Mouse (Mus musculus): ENCODE measurements around the gene Whrn. TPM values are rescaled to one million over a fixed set of nuclear protein-coding genes. Genes with fewer than 3 reads are reported as not detected.

Gene Whrn
- total and polyA plus RNA-seq, 2 experiments from 2014 or later, result 1.7 to 5.5 TPM

GRCm38 (mm10) chr4:63537602-63538001 lies 41.8 kb upstream of the Whrn start:
- 91% methylated on average over 4 of the region's 4 CpGs for WGBS
- TF ChIP-seq EP300 (IDR thresholded peaks at IDR 0.05; ENCODE audit: low read depth), result no peak
- TF ChIP-seq CTCF (IDR thresholded peaks at IDR 0.05; ENCODE audit: low read depth), result no peak
- peaks cover 8% of the 10 kb centered on the region; the same call in 1 of the 2 replicates for H3K4me1 ChIP-seq (ENCODE audit: control insufficient read depth, insufficient read depth)

GRCm38 (mm10) chr4:63530409-63530808 lies 34.6 kb upstream of the Whrn start:
- peaks cover 9% of the 10 kb centered on the region; the same call in 1 of the 2 replicates for H3K4me1 ChIP-seq (ENCODE audit: control insufficient read depth, insufficient read depth)
- no peaks in the 10 kb centered on the region for H3K36me3 ChIP-seq (replicated peaks; ENCODE audit: control insufficient read depth, insufficient read depth, low read length)
- TF ChIP-seq EP300 (IDR thresholded peaks at IDR 0.05; ENCODE audit: low read depth) (no peak), CTCF (IDR thresholded peaks at IDR 0.05; ENCODE audit: low read depth) (no peak)
- H3K4me2 ChIP-seq (ENCODE audit: low read depth, low read length), result no peak overlapping the region
- 76% methylated on average over 7 of the region's 7 CpGs for WGBS
- H3K27me3 ChIP-seq (ENCODE audit: control insufficient read depth, insufficient read depth, low read length), result peaks cover 4% of the 10 kb centered on the region; the same call in 1 of the 2 replicates
- no peak overlapping the region for H3K27ac ChIP-seq (ENCODE audit: low read depth)
- no peaks in the 10 kb centered on the region for H3K9me3 ChIP-seq (replicated peaks; ENCODE audit: control insufficient read depth, low read length)
- H3K4me3 ChIP-seq (ENCODE audit: low read depth, low read length), result no peak overlapping the region
- no peak for ATAC-seq (ENCODE audit: insufficient read depth, low read depth)
- DNase-seq (ENCODE audit: low spot score), result no peak
- H3K9ac ChIP-seq (replicated peaks; ENCODE audit: low read depth, low read length), result no peak overlapping the region

More at GRCm38 (mm10) chr4:63537602-63538001, 41.8 kb upstream of the Whrn start:
- DNase-seq (ENCODE audit: low spot score), result no peak
- Histone ChIP-seq H3K4me2 (ENCODE audit: low read depth, low read length) (no peak overlapping the region), H3K9me3 (replicated peaks; ENCODE audit: control insufficient read depth, low read length) (no peaks in the 10 kb centered on the region), H3K4me3 (ENCODE audit: low read depth, low read length) (no peak overlapping the region), H3K36me3 (replicated peaks; ENCODE audit: control insufficient read depth, insufficient read depth, low read length) (no peaks in the 10 kb centered on the region), H3K27me3 (ENCODE audit: control insufficient read depth, insufficient read depth, low read length) (peaks cover 4% of the 10 kb centered on the region; the same call in 1 of the 2 replicates), H3K27ac (ENCODE audit: low read depth) (no peak overlapping the region), H3K9ac (replicated peaks; ENCODE audit: low read depth, low read length) (no peak overlapping the region)
- no peak for ATAC-seq (ENCODE audit: insufficient read depth, low read depth)

GRCm38 (mm10) chr4:63528946-63529345 lies 33.2 kb upstream of the Whrn start:
- TF ChIP-seq EP300 (IDR thresholded peaks at IDR 0.05; ENCODE audit: low read depth) (no peak), CTCF (IDR thresholded peaks at IDR 0.05; ENCODE audit: low read depth) (no peak)
- Histone ChIP-seq H3K27me3 (ENCODE audit: control insufficient read depth, insufficient read depth, low read length) (no peaks in the 10 kb centered on the region), H3K36me3 (replicated peaks; ENCODE audit: control insufficient read depth, insufficient read depth, low read length) (no peaks in the 10 kb centered on the region), H3K4me3 (ENCODE audit: low read depth, low read length) (no peak overlapping the region), H3K9ac (replicated peaks; ENCODE audit: low read depth, low read length) (no peak overlapping the region), H3K4me1 (ENCODE audit: control insufficient read depth, insufficient read depth) (peaks cover 9% of the 10 kb centered on the region; the same call in 1 of the 2 replicates), H3K27ac (ENCODE audit: low read depth) (no peak overlapping the region), H3K9me3 (replicated peaks; ENCODE audit: control insufficient read depth, low read length) (no peaks in the 10 kb centered on the region), H3K4me2 (ENCODE audit: low read depth, low read length) (no peak overlapping the region)
- ATAC-seq (ENCODE audit: insufficient read depth, low read depth), result peak; percentile 30; the same call in 1 of the 2 replicates
- WGBS, result 47% methylated on average over 6 of the region's 6 CpGs
- DNase-seq (ENCODE audit: low spot score), result no peak

GRCm38 (mm10) chr4:63525514-63525913 lies 29.7 kb upstream of the Whrn start:
- DNase-seq (ENCODE audit: low spot score) (no peak), ATAC-seq (ENCODE audit: insufficient read depth, low read depth) (no peak)
- Histone ChIP-seq H3K27me3 (ENCODE audit: control insufficient read depth, insufficient read depth, low read length) (no peaks in the 10 kb centered on the region), H3K4me3 (ENCODE audit: low read depth, low read length) (no peak overlapping the region), H3K9me3 (replicated peaks; ENCODE audit: control insufficient read depth, low read length) (no peaks in the 10 kb centered on the region), H3K36me3 (replicated peaks; ENCODE audit: control insufficient read depth, insufficient read depth, low read length) (no peaks in the 10 kb centered on the region), H3K4me1 (ENCODE audit: control insufficient read depth, insufficient read depth) (peaks cover 9% of the 10 kb centered on the region; the same call in 1 of the 2 replicates), H3K4me2 (ENCODE audit: low read depth, low read length) (no peak overlapping the region), H3K9ac (replicated peaks; ENCODE audit: low read depth, low read length) (no peak overlapping the region), H3K27ac (ENCODE audit: low read depth) (no peak overlapping the region)
- 87% methylated on average over 8 of the region's 8 CpGs for WGBS
- TF ChIP-seq EP300 (IDR thresholded peaks at IDR 0.05; ENCODE audit: low read depth) (no peak), CTCF (IDR thresholded peaks at IDR 0.05; ENCODE audit: low read depth) (no peak)

GRCm38 (mm10) chr4:63521813-63522419 lies 26.1 kb upstream of the Whrn start:
- Histone ChIP-seq H3K27me3 (ENCODE audit: control insufficient read depth, insufficient read depth, low read length) (no peaks in the 10 kb centered on the region), H3K27ac (ENCODE audit: low read depth) (no peak overlapping the region), H3K4me2 (ENCODE audit: low read depth, low read length) (no peak overlapping the region), H3K9me3 (replicated peaks; ENCODE audit: control insufficient read depth, low read length) (no peaks in the 10 kb centered on the region), H3K4me1 (ENCODE audit: control insufficient read depth, insufficient read depth) (no peaks in the 10 kb centered on the region), H3K4me3 (ENCODE audit: low read depth, low read length) (no peak overlapping the region), H3K9ac (replicated peaks; ENCODE audit: low read depth, low read length) (no peak overlapping the region), H3K36me3 (replicated peaks; ENCODE audit: control insufficient read depth, insufficient read depth, low read length) (no peaks in the 10 kb centered on the region)
- no peak for DNase-seq (ENCODE audit: low spot score)
- WGBS, result 75% methylated on average over 2 of the region's 2 CpGs
- ATAC-seq (ENCODE audit: insufficient read depth, low read depth), result no peak
- TF ChIP-seq CTCF (IDR thresholded peaks at IDR 0.05; ENCODE audit: low read depth) (no peak), EP300 (IDR thresholded peaks at IDR 0.05; ENCODE audit: low read depth) (no peak)

GRCm38 (mm10) chr4:63515021-63515420 lies 19.2 kb upstream of the Whrn start:
- Histone ChIP-seq H3K4me3 (ENCODE audit: low read depth, low read length) (no peak overlapping the region), H3K9me3 (replicated peaks; ENCODE audit: control insufficient read depth, low read length) (no peaks in the 10 kb centered on the region), H3K4me2 (ENCODE audit: low read depth, low read length) (no peak overlapping the region), H3K27ac (ENCODE audit: low read depth) (no peak overlapping the region), H3K9ac (replicated peaks; ENCODE audit: low read depth, low read length) (no peak overlapping the region), H3K27me3 (ENCODE audit: control insufficient read depth, insufficient read depth, low read length) (no peaks in the 10 kb centered on the region), H3K4me1 (ENCODE audit: control insufficient read depth, insufficient read depth) (no peaks in the 10 kb centered on the region), H3K36me3 (replicated peaks; ENCODE audit: control insufficient read depth, insufficient read depth, low read length) (no peaks in the 10 kb centered on the region)
- 70% methylated on average over 5 of the region's 5 CpGs for WGBS
- DNase-seq (ENCODE audit: low spot score), result no peak
- no peak for ATAC-seq (ENCODE audit: insufficient read depth, low read depth)
- TF ChIP-seq CTCF (IDR thresholded peaks at IDR 0.05; ENCODE audit: low read depth) (no peak), EP300 (IDR thresholded peaks at IDR 0.05; ENCODE audit: low read depth) (no peak)
